ENCODE assay signal across 8 mouse cellular contexts in the genomic region with DNA sequence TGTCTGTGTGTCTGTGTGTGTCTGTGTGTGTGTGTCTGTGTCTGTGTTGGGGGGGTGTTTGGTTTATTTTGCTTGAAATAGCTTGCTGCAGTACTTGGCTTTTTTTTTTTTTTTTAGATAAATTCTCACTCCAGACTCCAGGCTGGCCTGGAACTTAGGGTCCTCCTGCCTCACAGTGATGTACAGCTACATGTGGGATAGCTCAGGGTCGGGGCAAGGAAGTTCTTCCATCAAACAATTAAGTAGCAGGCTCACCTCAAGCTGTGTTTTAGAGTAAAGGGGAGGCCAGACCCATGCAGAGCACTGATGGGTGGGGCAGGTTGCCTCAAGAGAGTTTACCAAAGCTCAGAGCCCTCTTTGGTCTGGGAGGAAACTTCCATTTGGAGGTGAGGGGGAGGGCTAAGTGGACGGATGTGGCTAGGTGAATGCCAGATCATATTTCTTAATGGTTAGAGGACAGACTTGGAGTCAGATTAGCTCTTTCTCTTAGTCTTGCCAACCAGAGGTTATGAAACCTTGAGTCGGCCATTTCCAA. TPM values are rescaled to one million over a fixed set of nuclear protein-coding genes. Genes with fewer than 3 reads are reported as not detected.
A peak's percentile ranks its signal among the peaks of the same experiment; 100 is the strongest.
DNase-seq lines count a peak whose midpoint lies in the region; ATAC-seq and TF ChIP-seq lines count a peak whose summit lies in the region.
"Had no signal": no experiment of that assay in that cellular context is flagged by ENCODE, and none has a peak within 500 bp of the region (broad histone marks: within the 10 kb centered on the region; RNA-seq: fewer than 3 reads in every experiment).

No protein-coding gene starts in this region.

- TF ChIP-seq CTCF in lung, postnatal 0 days (IDR thresholded peaks at IDR 0.05): no peak
- no peak for TF ChIP-seq CTCF in hindbrain, postnatal 0 days (IDR thresholded peaks at IDR 0.05; ENCODE audit: low read depth)

- H3K27me3 ChIP-seq in hindbrain, embryonic 13.5 days: peaks cover 28% of the 10 kb centered on the region
- peaks cover 7% of the 10 kb centered on the region; the same call in 1 of the 2 replicates for H3K27me3 ChIP-seq in hindbrain, embryonic 12.5 days
- H3K27me3 ChIP-seq in lung, postnatal 0 days (replicated peaks; ENCODE audit: insufficient read depth, low read length): no peaks in the 10 kb centered on the region
- no peaks in the 10 kb centered on the region for H3K27me3 ChIP-seq in hindbrain, postnatal 0 days (ENCODE audit: insufficient read depth, low read length)

- TF ChIP-seq EP300 in lung, postnatal 0 days (IDR thresholded peaks at IDR 0.05): no peak

- H3K4me1 ChIP-seq in hindbrain, embryonic 13.5 days (replicated peaks): peaks cover 6% of the 10 kb centered on the region
- H3K4me1 ChIP-seq in hindbrain, embryonic 12.5 days: peaks cover 11% of the 10 kb centered on the region; the same call in 1 of the 2 replicates
- no peaks in the 10 kb centered on the region; the same call in 1 of the 2 replicates for H3K4me1 ChIP-seq in lung, postnatal 0 days (ENCODE audit: insufficient read depth, low read depth, low read length)
- no peaks in the 10 kb centered on the region for H3K4me1 ChIP-seq in hindbrain, postnatal 0 days (ENCODE audit: insufficient read depth, low read length)

- DNase-seq in lung, postnatal 0 days (ENCODE audit: low spot score): peak; percentile 12
- DNase-seq in lung, postnatal 14 days: no peak
- DNase-seq in 416B (ENCODE audit: low read depth): peak; percentile 60
- no peak for DNase-seq in hindbrain, postnatal 0 days (ENCODE audit: low spot score)
- DNase-seq in spleen, adult 18-20 months: no peak

- 0 out of 2 replicates have a peak, but pooled peaks have one; percentile 25 for ATAC-seq in hindbrain, embryonic 13.5 days (ENCODE audit: low FRiP score)
- no peak for ATAC-seq in hindbrain, embryonic 12.5 days (ENCODE audit: low FRiP score)
- ATAC-seq in lung, postnatal 0 days: peak; percentile 25; the same call in 1 of the 2 replicates
- ATAC-seq in hindbrain, postnatal 0 days: peak; percentile 1; the same call in 1 of the 2 replicates

- H3K4me2 ChIP-seq in hindbrain, embryonic 13.5 days: no peak overlapping the region
- no peak overlapping the region for H3K4me2 ChIP-seq in hindbrain, embryonic 12.5 days (replicated peaks)
- no peak overlapping the region for H3K4me2 ChIP-seq in lung, postnatal 0 days (replicated peaks; ENCODE audit: low read depth, low read length)
- no peak overlapping the region for H3K4me2 ChIP-seq in hindbrain, postnatal 0 days (ENCODE audit: low read depth, low read length)
- H3K4me2 ChIP-seq: neural tube, embryonic 13.5 days had no signal

- H3K36me3 ChIP-seq in hindbrain, embryonic 13.5 days: no peaks in the 10 kb centered on the region
- no peaks in the 10 kb centered on the region for H3K36me3 ChIP-seq in hindbrain, embryonic 12.5 days
- H3K36me3 ChIP-seq in lung, postnatal 0 days (ENCODE audit: insufficient read depth, low read length): no peaks in the 10 kb centered on the region
- H3K36me3 ChIP-seq in hindbrain, postnatal 0 days (ENCODE audit: insufficient read depth, low read length): no peaks in the 10 kb centered on the region
- H3K36me3 ChIP-seq: neural tube, embryonic 13.5 days had no signal

- 72% methylated on average over 3 of the region's 3 CpGs for WGBS in hindbrain, embryonic 13.5 days
- 66% methylated on average over 3 of the region's 3 CpGs for WGBS in hindbrain, embryonic 12.5 days
- WGBS in lung, postnatal 0 days: 44% methylated on average over 3 of the region's 3 CpGs
- WGBS in hindbrain, postnatal 0 days: 72% methylated on average over 3 of the region's 3 CpGs

- H3K9me3 ChIP-seq in hindbrain, embryonic 13.5 days: no peaks in the 10 kb centered on the region
- H3K9me3 ChIP-seq in hindbrain, embryonic 12.5 days (replicated peaks): no peaks in the 10 kb centered on the region
- H3K9me3 ChIP-seq in lung, postnatal 0 days (ENCODE audit: low read length): no peaks in the 10 kb centered on the region
- no peaks in the 10 kb centered on the region for H3K9me3 ChIP-seq in hindbrain, postnatal 0 days (ENCODE audit: low read length)
- H3K9me3 ChIP-seq: neural tube, embryonic 13.5 days had no signal

- H3K4me3 ChIP-seq in hindbrain, embryonic 13.5 days: no peak overlapping the region
- H3K4me3 ChIP-seq in hindbrain, embryonic 12.5 days: no peak overlapping the region
- H3K4me3 ChIP-seq in lung, postnatal 0 days (ENCODE audit: low read depth, low read length): no peak overlapping the region
- H3K4me3 ChIP-seq in hindbrain, postnatal 0 days (ENCODE audit: low read length): no peak overlapping the region
- H3K4me3 ChIP-seq: neural tube, embryonic 13.5 days had no signal

- no peak overlapping the region for H3K27ac ChIP-seq in hindbrain, embryonic 13.5 days
- no peak overlapping the region for H3K27ac ChIP-seq in hindbrain, embryonic 12.5 days
- H3K27ac ChIP-seq in lung, postnatal 0 days (ENCODE audit: low read length): no peak overlapping the region
- H3K27ac ChIP-seq in hindbrain, postnatal 0 days: no peak overlapping the region
- H3K27ac ChIP-seq: neural tube, embryonic 13.5 days had no signal

- no peak overlapping the region for H3K9ac ChIP-seq in hindbrain, embryonic 13.5 days
- H3K9ac ChIP-seq in hindbrain, embryonic 12.5 days: no peak overlapping the region
- no peak overlapping the region for H3K9ac ChIP-seq in lung, postnatal 0 days (replicated peaks; ENCODE audit: low read depth)
- no peak overlapping the region for H3K9ac ChIP-seq in hindbrain, postnatal 0 days (replicated peaks; ENCODE audit: low read length)
- H3K9ac ChIP-seq: neural tube, embryonic 13.5 days had no signal

RNA-seq across cellular contexts. Expression of a gene that starts 24.3 kb away (rescaled TPM):
- polyA plus RNA-seq in hindbrain, embryonic 13.5 days (2015; fragmentation: Nextera tagmentation; extraction: Ambion mirVana): 9.1 and 9.5 TPM in 2 replicates
- 14.2 and 15.3 TPM in 2 replicates for polyA plus RNA-seq in hindbrain, embryonic 12.5 days (2016; fragmentation: Nextera tagmentation; extraction: Ambion mirVana)
- 7.2 and 7.5 TPM in 2 replicates for polyA plus RNA-seq in lung, postnatal 0 days (2015; fragmentation: Nextera tagmentation; extraction: Ambion mirVana)
- 20.0 and 20.9 TPM in 2 replicates for total RNA-seq in hindbrain, postnatal 0 days (2014; rRNA removed)
- 6.3 TPM in 2 replicates for polyA plus RNA-seq in hindbrain, postnatal 0 days (2015; fragmentation: Nextera tagmentation; extraction: Ambion mirVana)

Comparison
In these comparisons a context has a peak if more than half of its experiments do, and no peak if none do; other contexts are left out.
1. DNase-seq: peak in lung, postnatal 0 days (single experiment) and 416B (single experiment); none in lung, postnatal 14 days (single experiment), hindbrain, postnatal 0 days (single experiment) and spleen, adult 18-20 months (0 of 2).